Mouse (Mus musculus) ovary, postnatal 10 days (tissue): ENCODE results near the gene Exoc6b.

Experiments
- DNase-seq: peaks from one replicate; pipeline ENCODE4 v3.0.0; 2022; ENCODE audit warnings: low spot score

The Exoc6b gene

GRCm38 (mm10) chr6:84726876-84727275, 342.4 kb downstream of the Exoc6b start:
- no peak for DNase-seq

GRCm38 (mm10) chr6:84713171-84713570, 356.1 kb downstream of the Exoc6b start:
- no peak for DNase-seq

DNA sequence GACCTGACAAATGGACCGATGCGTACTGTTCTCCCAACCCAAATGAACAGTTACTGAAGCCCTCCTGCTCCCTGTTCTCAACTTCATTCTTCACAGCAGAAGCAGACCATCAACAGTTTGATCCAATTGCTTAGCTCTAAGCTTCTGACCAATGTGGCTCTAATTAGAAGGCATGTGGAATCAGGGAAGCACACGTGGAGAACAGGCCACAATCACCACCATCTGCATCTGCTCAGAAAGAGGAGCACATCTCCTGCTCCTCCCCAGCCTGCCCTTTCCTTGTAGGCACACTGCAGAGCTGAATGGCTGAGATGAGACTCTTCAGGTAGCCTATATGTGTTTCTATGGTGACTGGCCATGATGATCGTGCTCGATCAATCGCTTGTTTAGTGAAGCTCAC, 358.5 kb downstream of the Exoc6b start:
- no peak for DNase-seq

- no peak for DNase-seq
These were observed 360.7 kb downstream of the Exoc6b start for GRCm38 (mm10) chr6:84708631-84709030.

- DNase-seq = no peak
These were observed 369.7 kb downstream of the Exoc6b start for GRCm38 (mm10) chr6:84699579-84699978.

- no peak for DNase-seq
These were observed 371.0 kb downstream of the Exoc6b start for GRCm38 (mm10) chr6:84698288-84698673.

GRCm38 (mm10) chr6:84697474-84698287, 371.6 kb downstream of the Exoc6b start:
- peak; percentile 31 for DNase-seq

GRCm38 (mm10) chr6:84693844-84694243, 375.5 kb downstream of the Exoc6b start:
- no peak for DNase-seq

- DNase-seq = no peak
These were observed 376.1 kb downstream of the Exoc6b start for GRCm38 (mm10) chr6:84693204-84693603.

DNA sequence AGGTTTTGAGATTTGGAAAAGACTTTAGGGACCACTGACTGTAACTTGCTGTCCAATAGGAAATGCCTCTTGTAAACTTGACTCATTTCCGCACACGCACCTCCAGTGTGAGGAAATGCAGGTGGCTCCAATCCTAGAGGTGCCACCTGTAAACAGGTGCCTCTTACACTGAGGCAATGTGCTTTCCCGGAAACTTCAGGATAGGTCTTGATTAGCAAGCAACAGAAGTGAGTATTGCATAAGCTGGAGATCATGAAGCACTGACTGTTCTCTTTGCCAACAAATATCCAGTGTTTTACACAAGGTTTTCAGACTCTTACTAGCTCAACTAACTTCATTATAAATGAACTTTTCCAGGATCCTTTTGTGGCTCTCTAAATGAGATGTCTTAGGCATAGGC, 377.4 kb downstream of the Exoc6b start:
- DNase-seq = no peak

DNA sequence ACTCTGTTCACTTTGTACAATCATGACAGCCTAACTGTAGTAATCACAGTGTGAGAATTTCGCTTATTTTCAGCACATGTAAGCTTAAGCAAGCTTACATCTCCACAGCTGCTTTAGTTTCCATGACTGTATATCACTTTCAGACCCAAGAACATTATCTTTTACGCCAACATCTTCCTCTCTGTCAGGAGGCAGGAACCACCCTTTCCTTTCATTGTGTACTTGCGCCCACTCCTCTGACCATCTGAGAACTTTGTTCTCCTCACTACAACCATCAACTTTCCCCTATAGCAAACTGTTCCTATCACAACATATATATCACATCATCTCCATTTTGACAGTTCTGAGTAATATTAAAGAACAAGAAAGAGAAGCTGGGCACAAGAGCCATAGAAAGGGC, 391.5 kb downstream of the Exoc6b start:
- no peak for DNase-seq

DNA sequence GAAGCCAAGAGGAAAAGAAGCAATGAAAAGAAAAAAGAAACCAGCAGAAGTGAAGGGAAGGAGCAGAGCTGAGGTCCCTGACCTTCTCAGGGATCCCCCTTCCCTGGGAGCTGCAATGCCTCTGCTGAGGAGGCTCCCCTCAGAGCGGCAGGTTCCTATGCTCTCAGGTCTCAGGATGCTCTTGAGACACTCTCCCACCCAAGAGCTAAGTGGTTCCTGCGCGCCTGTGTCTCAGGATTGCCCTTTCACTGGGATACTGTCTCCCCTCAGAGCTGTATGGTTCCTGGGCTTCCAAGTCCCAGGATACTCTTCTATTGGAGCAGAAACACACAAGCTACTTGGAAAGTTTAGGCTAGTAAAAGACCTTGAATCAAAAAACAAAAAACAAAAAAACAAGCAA, 394.4 kb downstream of the Exoc6b start:
- DNase-seq = no peak

DNA sequence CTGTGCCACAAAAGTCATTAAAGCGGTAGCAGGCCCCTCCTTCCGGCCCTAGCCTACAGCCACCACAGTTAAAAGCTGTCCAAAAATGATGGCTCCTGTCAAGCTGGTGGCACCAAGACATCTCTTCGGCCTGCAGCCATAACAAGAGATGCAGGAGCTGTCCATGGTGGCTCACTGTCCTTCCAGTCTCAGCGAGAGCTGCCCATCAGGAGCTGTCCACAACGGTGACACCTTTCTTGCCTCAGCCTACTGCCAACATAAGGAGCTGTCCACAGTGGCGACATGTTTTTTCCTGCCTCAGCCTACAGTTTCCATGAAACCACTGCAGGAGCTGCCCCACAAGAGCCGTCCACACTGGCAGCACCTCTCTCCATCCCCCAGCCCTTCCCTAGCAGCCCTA, 395.2 kb downstream of the Exoc6b start:
- no peak for DNase-seq

GRCm38 (mm10) chr6:84661451-84662112, 407.7 kb downstream of the Exoc6b start:
- no peak for DNase-seq

DNA sequence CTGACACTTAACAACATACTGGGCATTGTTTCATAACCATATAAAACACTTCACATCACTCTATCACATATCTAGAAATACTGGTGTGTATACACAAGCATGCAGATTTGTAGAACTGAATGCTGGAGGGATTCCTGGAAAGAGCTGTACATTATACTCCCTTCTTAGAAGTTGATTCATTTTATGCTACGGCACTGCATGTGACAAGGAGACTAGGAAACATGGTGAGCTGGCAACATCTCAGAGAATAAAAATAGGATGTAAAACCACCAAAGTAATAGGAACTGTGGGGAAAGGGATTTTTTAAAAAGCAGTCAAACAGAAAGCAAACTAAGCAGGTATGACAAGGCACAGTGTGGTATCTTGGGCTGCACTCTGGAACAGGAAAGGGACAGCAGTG, 408.3 kb downstream of the Exoc6b start:
- DNase-seq = no peak

- no peak for DNase-seq
These were observed 412.2 kb downstream of the Exoc6b start for GRCm38 (mm10) chr6:84657091-84657490.

DNA sequence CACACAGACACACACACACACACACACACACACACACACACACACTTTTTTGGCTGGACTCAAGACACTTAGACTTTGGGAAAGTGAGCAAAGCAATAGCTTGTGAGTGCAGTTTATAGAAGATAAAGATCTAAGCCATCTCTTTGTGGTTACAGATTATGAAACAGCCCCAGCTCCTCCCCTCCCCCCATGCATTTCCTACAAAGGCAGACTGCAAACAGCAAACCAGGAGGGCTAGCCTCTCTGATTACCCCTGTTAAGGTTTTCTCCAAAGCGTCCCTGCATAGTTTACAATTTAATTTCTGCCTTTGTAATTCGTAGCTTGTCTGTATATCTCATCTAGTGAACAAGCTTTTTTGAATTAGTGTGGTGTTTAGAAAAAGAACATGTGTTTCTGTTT, 412.6 kb downstream of the Exoc6b start:
- no peak for DNase-seq

DNA sequence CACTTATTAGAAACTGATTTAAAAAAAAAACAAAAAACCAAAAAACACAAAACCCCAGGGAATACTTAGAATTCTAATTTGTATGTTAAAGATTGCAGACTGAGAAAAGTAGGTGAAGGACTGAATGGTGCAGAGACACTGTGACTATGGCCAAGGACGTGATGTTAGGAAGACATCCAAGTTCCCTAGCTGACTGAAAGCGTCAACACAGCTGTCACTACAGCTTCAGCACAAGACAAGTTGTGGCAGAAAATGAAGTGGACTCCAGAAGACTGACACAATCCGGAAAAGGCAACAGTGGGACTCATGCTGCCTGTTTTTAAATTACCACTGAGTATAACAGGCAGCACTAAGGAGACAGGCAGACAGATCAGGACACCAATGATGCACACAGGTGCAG, 417.4 kb downstream of the Exoc6b start:
- no peak for DNase-seq

- no peak for DNase-seq
These were observed 422.1 kb downstream of the Exoc6b start for GRCm38 (mm10) chr6:84647197-84647596.

DNA sequence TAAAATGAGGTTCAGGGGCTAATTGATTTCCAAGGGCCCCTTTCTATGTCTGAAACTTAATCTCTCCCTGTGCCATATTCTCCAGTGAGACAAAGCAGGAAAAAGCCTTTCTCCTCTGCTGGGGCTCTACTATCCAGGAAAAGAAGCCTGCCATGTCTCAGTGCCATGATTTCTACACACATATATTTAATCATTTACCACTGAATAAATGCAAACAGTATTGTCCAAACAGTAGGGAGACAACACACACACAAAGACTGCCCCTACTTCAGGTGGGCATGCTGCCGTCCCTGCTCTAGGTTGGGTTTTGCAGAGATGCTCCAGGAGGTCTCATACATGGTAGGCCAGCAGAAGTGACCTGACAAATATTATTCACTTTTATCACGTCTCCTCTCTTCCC, 422.6 kb downstream of the Exoc6b start:
- DNase-seq = no peak

DNA sequence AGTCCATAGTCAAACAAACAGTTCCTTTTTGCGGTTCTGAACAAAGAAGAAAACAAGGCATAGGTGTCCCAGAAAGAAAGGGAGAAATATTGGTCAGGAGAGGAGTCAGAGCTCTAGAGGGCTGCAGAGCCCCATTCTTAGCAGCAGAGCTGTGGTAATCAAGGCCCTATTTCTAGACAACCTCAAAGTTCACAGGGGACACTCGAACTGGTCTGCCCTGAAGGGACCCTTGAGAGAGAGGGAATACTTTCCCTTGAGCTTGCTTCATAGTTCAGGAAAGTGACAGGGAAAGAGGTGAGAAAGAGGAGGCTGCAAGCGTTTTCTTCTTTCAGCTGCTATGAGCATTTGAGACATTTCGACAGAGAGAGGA, 428.3 kb downstream of the Exoc6b start:
- no peak for DNase-seq

GRCm38 (mm10) chr6:84640324-84641061, 428.8 kb downstream of the Exoc6b start:
- DNase-seq = no peak

DNA sequence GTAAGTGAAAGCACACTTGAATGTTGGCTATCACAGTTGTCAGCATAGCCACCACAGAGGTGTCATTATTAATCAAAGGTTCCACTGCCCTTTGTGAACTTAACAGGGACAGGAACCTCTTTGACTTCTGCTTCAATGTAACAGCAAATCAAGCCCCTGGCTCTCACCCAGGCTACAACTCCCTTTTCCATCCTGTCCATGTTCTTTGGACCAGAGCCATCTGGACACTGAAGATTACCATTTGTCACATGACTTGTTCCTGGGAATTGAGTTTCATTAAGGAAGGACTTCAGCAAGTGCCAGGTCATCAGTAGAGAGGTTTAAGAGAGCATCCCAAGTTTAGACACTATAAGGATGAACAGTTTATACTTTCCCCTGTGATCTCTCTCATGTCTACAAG, 431.1 kb downstream of the Exoc6b start:
- DNase-seq = no peak
